Mouse (Mus musculus) inflammation-experienced regulatory T-cells, adult 16 weeks (primary cell): ENCODE measurements around the gene Vmn2r58. TPM values are rescaled to one million over a fixed set of nuclear protein-coding genes. Genes with fewer than 3 reads are reported as not detected.

Experiments used
- polyA plus RNA-seq: library from polyadenylated mRNA; unstranded; fragments of 100-300 nt; shearing (Covaris generic); gene quantifications from one replicate; pipeline ENCODE4 v1.2.1, GENCODE M21; 2017

Gene Vmn2r58
- not detected for polyA plus RNA-seq

DNA sequence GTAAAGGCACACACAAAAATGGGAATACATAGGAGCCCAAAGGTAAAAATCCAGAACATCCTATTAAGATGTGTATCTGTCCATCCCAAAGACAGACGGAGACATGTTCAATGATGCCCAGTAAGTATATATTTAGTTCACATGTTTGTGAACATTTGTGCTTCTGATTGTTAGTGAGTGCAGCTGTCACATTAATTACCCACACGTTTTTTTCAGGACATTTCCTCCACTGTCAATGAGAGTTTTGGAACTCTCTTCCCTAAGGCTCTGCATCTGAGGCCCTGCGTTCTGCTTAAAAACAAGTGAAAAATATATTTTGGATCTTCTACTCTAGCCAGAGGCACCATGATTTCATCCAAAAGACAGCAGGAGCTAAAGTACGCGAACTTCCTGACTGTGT lies at the start of gene Vmn2r58:
Vmn2r58 (minus strand) TSS at position 101 of the 400 bp plus-strand sequence.

Other genes starting within 250 kb of the Vmn2r58 start
- gene Zfp788, start 239.5 kb downstream of the Vmn2r58 start, polyA plus RNA-seq, result 11.4 TPM
- gene Vmn2r59, start 186.3 kb upstream of the Vmn2r58 start, polyA plus RNA-seq, result 0.02 TPM
- gene Vmn2r60, start 235.1 kb upstream of the Vmn2r58 start, polyA plus RNA-seq, result not detected